Mouse (Mus musculus): ENCODE data around the gene Olfr502.
"Not testable (repeated sequence)": the region's sequence is repeated elsewhere in the genome, so short reads cannot be mapped to it uniquely, and the experiment has no call there.

The Olfr502 gene

GRCm38 (mm10) chr7:108524965-108525364, at the start of gene Olfr502:
Olfr502 (minus strand) TSS chr7:108525065.
- no peak for DNase-seq (ENCODE audit: low read depth, low spot score)

- DNase-seq (ENCODE audit: low read depth, low spot score): no peak
Observed at GRCm38 (mm10) chr7:108565693-108566092, 40.8 kb upstream of the Olfr502 start, which contains the start of gene Olfr504. Olfr504 (minus strand) TSS chr7:108565793.

GRCm38 (mm10) chr7:108544227-108544626, 19.4 kb upstream of the Olfr502 start, which contains the start of gene Olfr503:
Olfr503 (plus strand) TSS chr7:108544527.
- DNase-seq (ENCODE audit: low read depth, low spot score): not testable (repeated sequence)

- DNase-seq (ENCODE audit: low read depth, low spot score): no peak
Observed at GRCm38 (mm10) chr7:108542416-108542815, 17.6 kb upstream of the Olfr502 start.

Measured in c-Kit-negative CD71-positive TER-119-positive erythroid progenitor cells, embryonic 14.5 days (primary cell).